In genomic region chr7:100494415-100494831, GRCm38 (mm10) we compare ENCODE assay signal across 8 mouse cellular contexts. TPM values are rescaled to one million over a fixed set of nuclear protein-coding genes. Genes with fewer than 3 reads are reported as not detected.
A peak's percentile ranks its signal among the peaks of the same experiment; 100 is the strongest.
DNase-seq lines count a peak whose midpoint lies in the region; ATAC-seq and TF ChIP-seq lines count a peak whose summit lies in the region.

No protein-coding gene starts in this region.

- H3K27ac ChIP-seq in forebrain, embryonic 10.5 days = peak overlapping the region; percentile 87
- H3K27ac ChIP-seq in forebrain, embryonic 16.5 days (ENCODE audit: low read length) = no peak overlapping the region
- peak overlapping the region; percentile 85 for H3K27ac ChIP-seq in ES-E14 (ENCODE audit: insufficient read depth, low read depth, low read length, poor library complexity, severe bottlenecking)
- no peak overlapping the region; the same call in 1 of the 2 replicates for H3K27ac ChIP-seq in hindbrain, embryonic 11.5 days (ENCODE audit: low read depth, low read length)
- H3K27ac ChIP-seq in midbrain, embryonic 12.5 days (replicated peaks) = 0 out of 2 replicates have a peak overlapping the region, but pooled peaks have one; percentile 55

- peaks cover 49% of the 10 kb centered on the region for H3K4me1 ChIP-seq in forebrain, embryonic 10.5 days
- H3K4me1 ChIP-seq in forebrain, embryonic 16.5 days (replicated peaks; ENCODE audit: control insufficient read depth, insufficient read depth, low read length) = peaks cover 19% of the 10 kb centered on the region
- H3K4me1 ChIP-seq in ES-E14 (ENCODE audit: control insufficient read depth in 2 of 2, insufficient read depth in 2 of 2, low read length in 2 of 2, poor library complexity in 1 of 2) = peaks cover 3 to 25% of the 10 kb centered on the region in 2 experiments; a peak in 2 of 4 replicates
- H3K4me1 ChIP-seq in hindbrain, embryonic 11.5 days (replicated peaks; ENCODE audit: control insufficient read depth, insufficient read depth, low read length) = peaks cover 8% of the 10 kb centered on the region; the same call in 1 of the 2 replicates
- peaks cover 37% of the 10 kb centered on the region for H3K4me1 ChIP-seq in midbrain, embryonic 12.5 days

- no peak overlapping the region for H3K4me2 ChIP-seq in forebrain, embryonic 16.5 days (ENCODE audit: low read length)
- H3K4me2 ChIP-seq in hindbrain, embryonic 11.5 days (replicated peaks; ENCODE audit: low read depth, low read length) = peak overlapping the region; percentile 73
- peak overlapping the region; percentile 76 for H3K4me2 ChIP-seq in midbrain, embryonic 12.5 days (replicated peaks)

- no peak overlapping the region for H3K9ac ChIP-seq in forebrain, embryonic 16.5 days (replicated peaks; ENCODE audit: low read depth, low read length)
- H3K9ac ChIP-seq in ES-E14 (ENCODE audit: insufficient read depth, low read depth, low read length, poor library complexity, severe bottlenecking) = peak overlapping the region; percentile 85
- H3K9ac ChIP-seq in hindbrain, embryonic 11.5 days (ENCODE audit: low read depth, low read length) = no peak overlapping the region
- no peak overlapping the region for H3K9ac ChIP-seq in midbrain, embryonic 12.5 days (replicated peaks)

- peak overlapping the region; percentile 64 for H3K4me3 ChIP-seq in forebrain, embryonic 10.5 days
- no peak overlapping the region for H3K4me3 ChIP-seq in forebrain, embryonic 16.5 days (replicated peaks; ENCODE audit: low read length)
- peak overlapping the region; percentile 74 to 94 for H3K4me3 ChIP-seq in ES-E14 (ENCODE audit: insufficient read depth in 1 of 2, low read depth in 1 of 2, low read length in 2 of 2, poor library complexity in 1 of 2, severe bottlenecking in 1 of 2)
- peak overlapping the region; percentile 40 for H3K4me3 ChIP-seq in hindbrain, embryonic 11.5 days (ENCODE audit: low read depth, low read length)
- H3K4me3 ChIP-seq in midbrain, embryonic 12.5 days = peak overlapping the region; percentile 42

- ATAC-seq in forebrain, embryonic 16.5 days = no peak
- no peak for ATAC-seq in hindbrain, embryonic 11.5 days (ENCODE audit: low FRiP score)
- ATAC-seq in midbrain, embryonic 12.5 days (ENCODE audit: low FRiP score, low read depth) = no peak
- no peak for ATAC-seq in activated CD4-positive, CD25-positive, alpha-beta regulatory T cell, adult 4 months

- peaks cover 28% of the 10 kb centered on the region for H3K36me3 ChIP-seq in forebrain, embryonic 10.5 days (replicated peaks)
- no peaks in the 10 kb centered on the region for H3K36me3 ChIP-seq in forebrain, embryonic 16.5 days (ENCODE audit: control insufficient read depth, insufficient read depth)
- H3K36me3 ChIP-seq in ES-E14 (ENCODE audit: control insufficient read depth, insufficient read depth, low read length, poor library complexity, severe bottlenecking) = peaks cover 49% of the 10 kb centered on the region
- H3K36me3 ChIP-seq in hindbrain, embryonic 11.5 days (ENCODE audit: control insufficient read depth, insufficient read depth, low read length) = no peaks in the 10 kb centered on the region
- H3K36me3 ChIP-seq in midbrain, embryonic 12.5 days = peaks cover 8% of the 10 kb centered on the region; the same call in 1 of the 2 replicates

- no peak for DNase-seq in forebrain, embryonic 10.5 days (ENCODE audit: extremely low spot score, low spot score)
- no peak for DNase-seq in ES-E14 (ENCODE audit: low read depth, low spot score)
- DNase-seq in hindbrain, embryonic 11.5 days (ENCODE audit: low spot score) = no peak
- DNase-seq in cerebellum, postnatal 10 days = no peak
- no peak for DNase-seq in adrenal gland, postnatal 25 days

- in situ Hi-C loops in ES-E14 (cut with MboI; ENCODE audit: low sequenced_read_pairs in 2 of 2, unreplicated experiment in 2 of 2) = no loop called here

- no peaks in the 10 kb centered on the region for H3K9me3 ChIP-seq in forebrain, embryonic 10.5 days
- H3K9me3 ChIP-seq in forebrain, embryonic 16.5 days (ENCODE audit: control insufficient read depth, low read length) = no peaks in the 10 kb centered on the region
- H3K9me3 ChIP-seq in ES-E14 (ENCODE audit: control insufficient read depth, insufficient read depth, low read depth, low read length) = no peaks in the 10 kb centered on the region
- no peaks in the 10 kb centered on the region for H3K9me3 ChIP-seq in hindbrain, embryonic 11.5 days (ENCODE audit: control insufficient read depth, low read length)
- H3K9me3 ChIP-seq in midbrain, embryonic 12.5 days = no peaks in the 10 kb centered on the region

- peaks cover 36% of the 10 kb centered on the region for H3K27me3 ChIP-seq in forebrain, embryonic 10.5 days (ENCODE audit: poor library complexity, severe bottlenecking)
- no peaks in the 10 kb centered on the region for H3K27me3 ChIP-seq in forebrain, embryonic 16.5 days (replicated peaks; ENCODE audit: control insufficient read depth, insufficient read depth, low read length)
- peaks cover 4% of the 10 kb centered on the region; the same call in 1 of the 2 replicates for H3K27me3 ChIP-seq in hindbrain, embryonic 11.5 days (ENCODE audit: control insufficient read depth, insufficient read depth, low read length)
- peaks cover 29% of the 10 kb centered on the region for H3K27me3 ChIP-seq in midbrain, embryonic 12.5 days

- 90% methylated on average over 7 of the region's 7 CpGs for WGBS in forebrain, embryonic 10.5 days
- 87% methylated on average over 7 of the region's 7 CpGs for WGBS in forebrain, embryonic 16.5 days
- whole genome bisulfite sequencing in hindbrain, embryonic 11.5 days = 92% methylated on average over 7 of the region's 7 CpGs
- 91% methylated on average over 7 of the region's 7 CpGs for WGBS in midbrain, embryonic 12.5 days

TF ChIP-seq in ES-E14, 5 proteins besides CTCF, POLR2A, EP300 and RAD21:
- TF ChIP-seq HCFC1 (IDR thresholded peaks at IDR 0.05; ENCODE audit: borderline replicate concordance, insufficient read depth, low read length) (no peak), MAFK (IDR thresholded peaks at IDR 0.05; ENCODE audit: insufficient read depth, low read depth, low read length) (no peak), CHD2 (IDR thresholded peaks at IDR 0.05; ENCODE audit: low read depth, low read length) (no peak), ZC3H11A (IDR thresholded peaks at IDR 0.05; ENCODE audit: borderline replicate concordance, low read depth, low read length) (no peak), ZNF384 (IDR thresholded peaks at IDR 0.05; ENCODE audit: low read depth, low read length) (no peak)

RNA-seq across cellular contexts. Expression of gene Ucp2, which starts 1.3 kb away (rescaled TPM):
- polyA plus RNA-seq in forebrain, embryonic 10.5 days (2016; fragmentation: Nextera tagmentation; extraction: Ambion mirVana) = 78.7 and 93.9 TPM in 2 replicates
- 42.3 and 49.6 TPM in 2 replicates for polyA plus RNA-seq in forebrain, embryonic 16.5 days (2015; fragmentation: Nextera tagmentation; extraction: Ambion mirVana)
- 46.9 and 52.7 TPM in 2 replicates for total RNA-seq in ES-E14 (2012; rRNA removed)
- polyA plus RNA-seq in hindbrain, embryonic 11.5 days (2014; fragmentation: Nextera tagmentation; extraction: Ambion mirVana) = 97.7 and 99.6 TPM in 2 replicates
- polyA plus RNA-seq in midbrain, embryonic 12.5 days (2016; fragmentation: Nextera tagmentation; extraction: Ambion mirVana) = 68.6 and 87.1 TPM in 2 replicates
- total RNA-seq in adrenal gland, postnatal 25 days (2021) = 142 and 190 TPM in 2 replicates
- 1,000 to 10,000 TPM; 1,097 to 1,340 TPM for polyA plus RNA-seq in activated CD4-positive, CD25-positive, alpha-beta regulatory T cell, adult 4 months (2017; shearing (Covaris generic))

RNA-seq across cellular contexts. Expression of gene Dnajb13, which starts 20.3 kb away (rescaled TPM):
- 0.26 and 0.30 TPM in 2 replicates for polyA plus RNA-seq in forebrain, embryonic 10.5 days (2016; fragmentation: Nextera tagmentation; extraction: Ambion mirVana)
- polyA plus RNA-seq in forebrain, embryonic 16.5 days (2015; fragmentation: Nextera tagmentation; extraction: Ambion mirVana) = 3.0 and 3.3 TPM in 2 replicates
- 2.5 and 2.8 TPM in 2 replicates for total RNA-seq in ES-E14 (2012; rRNA removed)
- 7.1 and 7.8 TPM in 2 replicates for polyA plus RNA-seq in hindbrain, embryonic 11.5 days (2014; fragmentation: Nextera tagmentation; extraction: Ambion mirVana)
- polyA plus RNA-seq in midbrain, embryonic 12.5 days (2016; fragmentation: Nextera tagmentation; extraction: Ambion mirVana) = 0.37 and 0.93 TPM in 2 replicates
- not detected in 2 replicates for total RNA-seq in adrenal gland, postnatal 25 days (2021)
- 10 to 100 TPM; 10.4 to 17.4 TPM for polyA plus RNA-seq in activated CD4-positive, CD25-positive, alpha-beta regulatory T cell, adult 4 months (2017; shearing (Covaris generic))

RNA-seq across cellular contexts. Expression of gene Ucp3, which starts 21.6 kb away (rescaled TPM):
- polyA plus RNA-seq in forebrain, embryonic 10.5 days (2016; fragmentation: Nextera tagmentation; extraction: Ambion mirVana) = not detected in 2 replicates
- polyA plus RNA-seq in forebrain, embryonic 16.5 days (2015; fragmentation: Nextera tagmentation; extraction: Ambion mirVana) = not detected in 2 replicates
- not detected in 2 replicates for total RNA-seq in ES-E14 (2012; rRNA removed)
- not detected in 2 replicates for polyA plus RNA-seq in hindbrain, embryonic 11.5 days (2014; fragmentation: Nextera tagmentation; extraction: Ambion mirVana)
- not detected in 2 replicates for polyA plus RNA-seq in midbrain, embryonic 12.5 days (2016; fragmentation: Nextera tagmentation; extraction: Ambion mirVana)
- total RNA-seq in adrenal gland, postnatal 25 days (2021) = 24.6 and 30.5 TPM in 2 replicates
- polyA plus RNA-seq in activated CD4-positive, CD25-positive, alpha-beta regulatory T cell, adult 4 months (2017; shearing (Covaris generic)) = not detected

RNA-seq across cellular contexts. Expression of gene Coa4, which starts 42.4 kb away (rescaled TPM):
- polyA plus RNA-seq in forebrain, embryonic 10.5 days (2016; fragmentation: Nextera tagmentation; extraction: Ambion mirVana) = 20.4 and 20.6 TPM in 2 replicates
- 10.1 and 12.3 TPM in 2 replicates for polyA plus RNA-seq in forebrain, embryonic 16.5 days (2015; fragmentation: Nextera tagmentation; extraction: Ambion mirVana)
- 11.3 and 14.6 TPM in 2 replicates for total RNA-seq in ES-E14 (2012; rRNA removed)
- polyA plus RNA-seq in hindbrain, embryonic 11.5 days (2014; fragmentation: Nextera tagmentation; extraction: Ambion mirVana) = 20.6 and 22.8 TPM in 2 replicates
- 15.6 and 17.8 TPM in 2 replicates for polyA plus RNA-seq in midbrain, embryonic 12.5 days (2016; fragmentation: Nextera tagmentation; extraction: Ambion mirVana)
- total RNA-seq in adrenal gland, postnatal 25 days (2021) = 11.5 and 11.7 TPM in 2 replicates
- 10 to 100 TPM; 21.2 to 22.6 TPM for polyA plus RNA-seq in activated CD4-positive, CD25-positive, alpha-beta regulatory T cell, adult 4 months (2017; shearing (Covaris generic))

Comparison
In these comparisons a context has a peak if more than half of its experiments do, and no peak if none do; other contexts are left out.
1. H3K27ac ChIP-seq: peak in forebrain, embryonic 10.5 days (single experiment), ES-E14 (single experiment) and midbrain, embryonic 12.5 days (single experiment); none in forebrain, embryonic 16.5 days (single experiment) and hindbrain, embryonic 11.5 days (single experiment).
2. RNA of gene Ucp2, which starts 1.3 kb away (polyA plus RNA-seq): 1,097 to 1,340 TPM in activated CD4-positive, CD25-positive, alpha-beta regulatory T cell, adult 4 months; 97.7 to 99.6 TPM in hindbrain, embryonic 11.5 days, 78.7 to 93.9 TPM in forebrain, embryonic 10.5 days, 68.6 to 87.1 TPM in midbrain, embryonic 12.5 days and 42.3 to 49.6 TPM in forebrain, embryonic 16.5 days; every median in the first group is over 10 times any median in the second.